Comparison of ENCODE assay signal across 24 mouse cellular contexts in genomic region chr2:50149257-50150202, GRCm38 (mm10).
DNase-seq lines count a peak whose midpoint lies in the region; ATAC-seq and TF ChIP-seq lines count a peak whose summit lies in the region.
"Had no signal": no experiment of that assay in that cellular context is flagged by ENCODE, and none has a peak within 500 bp of the region (broad histone marks: within the 10 kb centered on the region; RNA-seq: fewer than 3 reads in every experiment).

No protein-coding gene starts in this region.

- TF ChIP-seq CTCF in small intestine, adult 2 months (IDR thresholded peaks at IDR 0.05; ENCODE audit: extremely low read depth, insufficient read length, insufficient replicate concordance, low read depth, low read length), result no peak

- TF ChIP-seq POLR2A in small intestine, adult 2 months (IDR thresholded peaks at IDR 0.05; ENCODE audit: low read depth, low read length), result no peak

- no peak for ATAC-seq in limb, embryonic 11.5 days (ENCODE audit: insufficient number of reproducible peaks, low FRiP score, low TSS enrichment, low read depth)
- peak; percentile 86 for ATAC-seq in intestine, embryonic 16.5 days
- ATAC-seq in forebrain, embryonic 13.5 days, result no peak
- ATAC-seq: forebrain, postnatal 0 days; Patski had no signal

- H3K27me3 ChIP-seq in limb, embryonic 11.5 days (ENCODE audit: control insufficient read depth, insufficient read depth, low read length), result no peaks in the 10 kb centered on the region
- H3K27me3 ChIP-seq in limb, embryonic 10.5 days (ENCODE audit: low read depth, poor library complexity, severe bottlenecking), result no peaks in the 10 kb centered on the region
- no peaks in the 10 kb centered on the region for H3K27me3 ChIP-seq in intestine, embryonic 16.5 days (replicated peaks; ENCODE audit: control insufficient read depth, insufficient read depth, low read length)
- H3K27me3 ChIP-seq in small intestine, adult 2 months (ENCODE audit: control insufficient read depth, insufficient read depth, low read length), result no peaks in the 10 kb centered on the region
- H3K27me3 ChIP-seq in forebrain, embryonic 13.5 days, result no peaks in the 10 kb centered on the region
- H3K27me3 ChIP-seq: limb, embryonic 15.5 days; liver, embryonic 13.5 days; midbrain, embryonic 13.5 days; Patski had no signal

- 67% methylated on average over 6 of the region's 6 CpGs for WGBS in limb, embryonic 11.5 days
- 78% methylated on average over 6 of the region's 6 CpGs for WGBS in limb, embryonic 10.5 days
- 52% methylated on average over 6 of the region's 6 CpGs for WGBS in intestine, embryonic 16.5 days
- 24% methylated on average over 6 of the region's 6 CpGs for WGBS in small intestine, adult 2 months
- WGBS in forebrain, embryonic 13.5 days, result 78% methylated on average over 6 of the region's 6 CpGs

- H3K4me1 ChIP-seq in limb, embryonic 11.5 days (ENCODE audit: control insufficient read depth, insufficient read depth, low read length), result peaks cover 2% of the 10 kb centered on the region; the same call in 1 of the 2 replicates
- peaks cover 17% of the 10 kb centered on the region; the same call in 1 of the 2 replicates for H3K4me1 ChIP-seq in limb, embryonic 10.5 days
- peaks cover 5% of the 10 kb centered on the region; the same call in 1 of the 2 replicates for H3K4me1 ChIP-seq in intestine, embryonic 16.5 days (ENCODE audit: control insufficient read depth, insufficient read depth, low read length)
- H3K4me1 ChIP-seq in small intestine, adult 2 months (ENCODE audit: control insufficient read depth, insufficient read depth, insufficient read length, low read length), result peaks cover 18% of the 10 kb centered on the region; the same call in 1 of the 2 replicates
- H3K4me1 ChIP-seq in forebrain, embryonic 13.5 days, result no peaks in the 10 kb centered on the region
- H3K4me1 ChIP-seq: liver, embryonic 13.5 days; megakaryocyte, embryonic 14.5 days had no signal

- no peak overlapping the region for H3K9ac ChIP-seq in limb, embryonic 11.5 days (ENCODE audit: low read length)
- no peak overlapping the region for H3K9ac ChIP-seq in intestine, embryonic 16.5 days (ENCODE audit: low read depth, low read length)
- H3K9ac ChIP-seq in forebrain, embryonic 13.5 days, result no peak overlapping the region
- H3K9ac ChIP-seq: forebrain, postnatal 0 days; hindbrain, embryonic 14.5 days; limb, embryonic 15.5 days; liver, embryonic 13.5 days; midbrain, embryonic 13.5 days had no signal

- H3K4me3 ChIP-seq in limb, embryonic 11.5 days (ENCODE audit: low read depth, low read length), result no peak overlapping the region
- H3K4me3 ChIP-seq in limb, embryonic 10.5 days, result no peak overlapping the region
- H3K4me3 ChIP-seq in intestine, embryonic 16.5 days (ENCODE audit: low read length), result no peak overlapping the region
- H3K4me3 ChIP-seq in small intestine, adult 2 months (ENCODE audit: low read depth, low read length), result no peak overlapping the region
- H3K4me3 ChIP-seq in forebrain, embryonic 13.5 days, result no peak overlapping the region
- H3K4me3 ChIP-seq: erythroblast, embryonic 14.5 days; limb, embryonic 15.5 days; liver, embryonic 13.5 days; megakaryocyte, embryonic 14.5 days; midbrain, embryonic 13.5 days had no signal

- peak; percentile 15 for DNase-seq in kidney, adult 11 months
- no peak for DNase-seq in kidney, adult 18-20 months
- peak; percentile 14 for DNase-seq in limb, embryonic 11.5 days (ENCODE audit: low spot score)
- DNase-seq in limb, embryonic 10.5 days (ENCODE audit: low spot score), result no peak
- no peak for DNase-seq in cerebellum, adult 9-11 months
- DNase-seq: cerebellum, adult 11 months; cerebellum, adult 9-10 months; forebrain, postnatal 0 days; gastrocnemius, postnatal 14 days; heart, postnatal 36 days; liver, embryonic 13.5 days; right cerebral cortex, postnatal 4 days; thymus, adult 18-20 months; thymus, postnatal 36 days had no signal

- no peak overlapping the region for H3K27ac ChIP-seq in limb, embryonic 11.5 days (replicated peaks; ENCODE audit: low read depth, low read length)
- no peak overlapping the region for H3K27ac ChIP-seq in limb, embryonic 10.5 days
- H3K27ac ChIP-seq in intestine, embryonic 16.5 days (ENCODE audit: low read length), result peak overlapping the region; percentile 69
- H3K27ac ChIP-seq in small intestine, adult 2 months (ENCODE audit: insufficient read depth, low read depth, low read length), result peak overlapping the region; percentile 85
- no peak overlapping the region for H3K27ac ChIP-seq in forebrain, embryonic 13.5 days
- H3K27ac ChIP-seq: hindbrain, embryonic 14.5 days; limb, embryonic 15.5 days; liver, embryonic 13.5 days; midbrain, embryonic 13.5 days had no signal

- H3K4me2 ChIP-seq in limb, embryonic 11.5 days (ENCODE audit: low read depth, severe bottlenecking), result no peak overlapping the region
- peak overlapping the region; percentile 18; the same call in 1 of the 2 replicates for H3K4me2 ChIP-seq in intestine, embryonic 16.5 days (ENCODE audit: low read depth, low read length)
- H3K4me2 ChIP-seq in forebrain, embryonic 13.5 days, result no peak overlapping the region
- H3K4me2 ChIP-seq: heart, embryonic 11.5 days; hindbrain, embryonic 14.5 days; limb, embryonic 15.5 days; liver, embryonic 13.5 days; midbrain, embryonic 13.5 days had no signal

- H3K36me3 ChIP-seq in limb, embryonic 11.5 days (ENCODE audit: control insufficient read depth, insufficient read depth, low read length), result no peaks in the 10 kb centered on the region
- H3K36me3 ChIP-seq in limb, embryonic 10.5 days, result no peaks in the 10 kb centered on the region
- no peaks in the 10 kb centered on the region for H3K36me3 ChIP-seq in intestine, embryonic 16.5 days (ENCODE audit: control insufficient read depth, insufficient read depth, low read length)
- no peaks in the 10 kb centered on the region for H3K36me3 ChIP-seq in small intestine, adult 2 months (ENCODE audit: control insufficient read depth, insufficient read depth, low read length)
- no peaks in the 10 kb centered on the region for H3K36me3 ChIP-seq in forebrain, embryonic 13.5 days (ENCODE audit: poor library complexity, severe bottlenecking)
- H3K36me3 ChIP-seq: limb, embryonic 15.5 days; liver, embryonic 13.5 days; midbrain, embryonic 13.5 days had no signal

- no peaks in the 10 kb centered on the region for H3K9me3 ChIP-seq in limb, embryonic 11.5 days (ENCODE audit: control insufficient read depth, low read length)
- no peaks in the 10 kb centered on the region for H3K9me3 ChIP-seq in limb, embryonic 10.5 days (replicated peaks)
- H3K9me3 ChIP-seq in intestine, embryonic 16.5 days (ENCODE audit: control insufficient read depth, low read length), result no peaks in the 10 kb centered on the region
- no peaks in the 10 kb centered on the region for H3K9me3 ChIP-seq in forebrain, embryonic 13.5 days (replicated peaks)
- H3K9me3 ChIP-seq: limb, embryonic 15.5 days; liver, embryonic 13.5 days; midbrain, embryonic 13.5 days had no signal

Comparison
In these comparisons a context has a peak if more than half of its experiments do, and no peak if none do; other contexts are left out.
1. DNase-seq: peak in kidney, adult 11 months (single experiment) and limb, embryonic 11.5 days (single experiment); none in kidney, adult 18-20 months (single experiment), limb, embryonic 10.5 days (single experiment) and cerebellum, adult 9-11 months (single experiment).
2. H3K27ac ChIP-seq: peak in intestine, embryonic 16.5 days (single experiment) and small intestine, adult 2 months (single experiment); none in limb, embryonic 11.5 days (single experiment), limb, embryonic 10.5 days (single experiment) and forebrain, embryonic 13.5 days (single experiment).